Mouse (Mus musculus): ENCODE results near the gene Hist1h2br.
A peak's percentile ranks its signal among the peaks of the same experiment; 100 is the strongest.
"Not testable (repeated sequence)": the region's sequence is repeated elsewhere in the genome, so short reads cannot be mapped to it uniquely, and the experiment has no call there.

The Hist1h2br gene

DNA sequence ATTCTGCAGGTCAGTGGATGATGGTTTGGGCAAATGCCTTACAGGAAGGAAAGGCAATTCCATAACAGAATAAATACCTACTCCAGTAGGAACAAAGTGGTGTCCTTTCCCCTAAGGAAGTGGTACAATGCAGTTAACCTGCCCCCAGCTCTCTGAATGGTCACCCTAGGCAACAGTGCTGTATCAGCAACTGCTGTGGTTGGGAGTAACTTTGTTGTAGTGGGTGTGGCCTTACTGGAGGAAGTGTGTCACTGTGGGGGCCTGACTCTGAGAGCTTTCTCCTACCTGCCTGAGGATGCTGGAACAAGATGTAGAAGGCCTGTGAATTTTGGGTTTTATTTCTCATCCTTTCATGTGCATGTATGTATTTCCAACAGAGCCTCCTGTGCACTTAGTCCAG is 12.8 kb downstream of the Hist1h2br start:
- DNase-seq (ENCODE audit: low spot score in 2 of 2) = not testable (repeated sequence)

DNA sequence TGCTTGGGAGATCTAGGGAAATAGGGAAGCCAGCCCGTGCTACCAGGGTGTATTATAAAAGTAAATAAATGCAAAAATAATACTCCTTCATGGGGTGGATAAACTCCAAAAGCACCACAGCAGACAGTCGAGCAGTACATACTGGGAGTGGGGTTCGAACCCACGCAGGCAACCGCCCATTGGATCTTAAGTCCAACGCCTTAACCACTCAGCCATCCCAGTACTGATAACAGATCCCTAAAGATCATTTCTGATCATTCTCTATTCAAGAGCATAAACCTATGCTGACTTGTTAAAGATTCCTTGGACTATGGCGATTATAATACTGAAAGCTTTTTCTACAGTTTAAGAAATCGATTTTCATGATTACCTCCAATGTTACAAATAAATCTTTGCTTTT is 14.3 kb downstream of the Hist1h2br start:
- DNase-seq (ENCODE audit: low spot score in 2 of 2) = no peak

DNA sequence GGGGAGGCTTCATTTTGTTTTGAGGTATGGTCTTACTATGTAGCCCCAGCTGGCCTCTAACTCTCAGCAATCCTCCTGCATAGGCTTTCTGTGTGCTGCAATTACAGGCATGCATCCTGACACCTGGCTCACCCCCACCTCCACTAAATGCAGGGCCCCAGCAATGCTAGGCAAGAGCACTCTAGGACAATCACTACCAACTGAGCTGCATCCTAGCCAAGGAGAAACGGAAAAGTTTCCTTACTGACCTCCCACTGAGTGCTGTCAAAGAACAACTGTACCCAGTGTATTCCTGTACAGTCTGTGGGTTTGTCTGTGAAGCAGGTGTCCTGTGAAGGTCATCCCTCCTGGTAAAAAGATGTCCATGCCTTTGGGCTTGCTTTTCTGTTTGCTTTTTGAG is 17.2 kb downstream of the Hist1h2br start:
- not testable (repeated sequence) for DNase-seq (ENCODE audit: low spot score in 2 of 2)

DNA sequence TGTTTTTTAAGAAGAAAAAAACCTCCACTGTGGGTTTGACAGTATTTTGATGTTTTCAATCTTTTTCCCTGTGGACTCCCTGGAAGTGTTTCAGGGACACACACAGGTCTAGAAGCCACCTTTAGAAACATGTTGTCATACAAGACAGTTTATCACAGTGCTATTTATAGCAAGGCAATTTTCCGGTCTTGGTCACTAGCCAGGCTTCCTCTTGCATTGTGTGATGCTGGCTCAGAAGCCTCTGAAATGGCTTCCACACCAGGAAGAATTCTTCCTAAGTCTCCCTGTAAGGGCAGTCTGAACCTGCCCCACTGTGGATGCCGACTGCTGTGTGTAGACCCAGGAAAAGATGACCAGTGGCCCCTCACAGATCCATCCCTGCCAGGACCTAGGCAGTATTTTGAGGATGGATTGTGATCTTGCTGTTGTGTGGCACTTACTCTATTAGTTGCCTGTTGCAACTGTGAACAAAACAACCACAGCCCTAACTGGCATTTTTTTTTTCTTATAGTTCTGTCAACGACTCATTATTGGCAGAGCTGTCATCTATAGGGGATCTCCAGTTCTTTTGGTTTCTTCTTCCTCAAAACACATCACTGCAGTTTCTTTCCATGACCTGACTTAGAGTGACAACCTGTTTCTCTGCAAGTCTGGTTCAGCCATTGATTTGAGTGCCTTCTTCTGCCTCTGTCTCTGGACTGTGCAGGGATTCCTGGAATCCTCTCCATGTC is 18.8 kb downstream of the Hist1h2br start:
- DNase-seq (ENCODE audit: low spot score in 2 of 2) = no peak

DNA sequence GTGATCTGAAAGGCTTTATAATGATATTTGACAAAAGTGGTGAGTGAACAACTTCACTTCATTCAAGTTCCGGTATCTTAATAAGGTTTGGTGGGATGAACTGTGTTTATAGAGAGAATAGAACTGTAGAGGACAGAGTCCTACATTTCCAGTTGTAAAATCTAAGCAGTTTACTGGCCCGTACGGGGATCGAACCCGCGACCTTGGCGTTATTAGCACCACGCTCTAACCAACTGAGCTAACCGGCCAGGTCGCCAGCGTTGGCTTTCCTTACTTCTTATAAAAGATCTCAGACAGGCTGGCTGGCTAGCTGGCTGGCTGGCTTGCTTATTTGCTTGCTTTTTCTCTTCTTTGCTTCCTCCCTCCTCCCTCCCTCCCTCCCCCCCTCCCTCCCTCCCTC is 21.6 kb downstream of the Hist1h2br start:
- peak; percentile 61 to 71 for DNase-seq (ENCODE audit: low spot score in 2 of 2)

DNA sequence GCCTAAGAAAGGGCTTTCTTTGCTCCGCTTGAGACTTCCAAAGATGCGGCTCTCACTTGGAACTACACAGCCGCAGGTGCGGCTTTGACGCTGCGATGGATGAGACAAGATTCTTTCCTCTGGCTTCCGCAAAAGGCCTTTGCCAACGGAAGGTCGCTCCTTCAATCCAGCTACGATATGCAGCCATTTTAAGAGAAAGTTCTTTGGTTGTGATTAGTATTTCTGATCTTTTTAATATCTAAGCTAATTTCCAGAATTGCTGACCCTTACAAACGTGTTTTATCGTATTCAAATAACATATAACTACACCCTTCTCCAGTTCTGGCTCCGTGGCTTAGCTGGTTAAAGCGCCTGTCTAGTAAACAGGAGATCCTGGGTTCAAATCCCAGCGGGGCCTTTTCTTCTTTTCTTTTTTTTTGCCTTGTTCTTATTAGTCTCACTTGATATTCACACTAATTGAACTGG is 22.2 kb downstream of the Hist1h2br start:
- peak; percentile 22 to 25 for DNase-seq (ENCODE audit: low spot score in 2 of 2)

DNA sequence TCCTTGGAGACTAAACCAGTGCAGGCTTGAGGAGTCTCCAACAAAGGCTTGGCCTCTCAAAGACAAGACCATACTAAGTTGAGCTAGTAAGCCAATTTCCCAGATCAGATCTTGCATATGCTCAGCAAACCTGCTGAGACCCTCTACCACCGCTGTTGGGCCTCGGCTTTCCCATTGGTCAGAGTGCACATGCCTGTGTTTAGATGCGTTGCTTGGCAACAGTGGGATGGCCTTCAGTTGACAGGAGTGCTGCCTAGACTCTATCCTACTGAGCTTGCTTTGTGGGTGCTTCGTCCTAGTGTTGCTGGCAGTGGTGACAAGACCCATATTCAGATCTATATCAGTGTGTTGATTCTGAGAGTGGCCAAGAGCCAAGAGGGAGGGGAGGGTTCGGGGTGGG is 28.1 kb downstream of the Hist1h2br start:
- DNase-seq (ENCODE audit: low spot score in 2 of 2) = no peak

DNA sequence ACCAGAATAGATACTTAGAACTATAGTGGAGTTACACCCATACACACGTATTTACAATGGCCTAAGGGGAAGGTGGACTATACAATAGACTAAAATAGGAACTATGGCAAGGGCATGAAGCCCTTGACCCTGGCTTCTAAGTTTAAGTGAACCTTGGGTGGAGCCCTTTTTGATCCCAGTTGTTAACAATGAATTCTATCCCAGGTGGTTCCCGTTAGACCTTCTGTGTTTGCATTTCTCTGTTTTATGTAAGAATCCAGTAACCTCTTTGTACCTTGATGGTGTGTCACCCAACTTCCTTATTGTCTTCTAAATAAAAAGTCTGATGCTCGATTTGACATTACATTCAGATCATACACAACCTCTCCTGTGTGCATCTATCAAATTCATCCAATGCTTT is 32.0 kb downstream of the Hist1h2br start:
- not testable (repeated sequence) for DNase-seq (ENCODE audit: low spot score in 2 of 2)

DNA sequence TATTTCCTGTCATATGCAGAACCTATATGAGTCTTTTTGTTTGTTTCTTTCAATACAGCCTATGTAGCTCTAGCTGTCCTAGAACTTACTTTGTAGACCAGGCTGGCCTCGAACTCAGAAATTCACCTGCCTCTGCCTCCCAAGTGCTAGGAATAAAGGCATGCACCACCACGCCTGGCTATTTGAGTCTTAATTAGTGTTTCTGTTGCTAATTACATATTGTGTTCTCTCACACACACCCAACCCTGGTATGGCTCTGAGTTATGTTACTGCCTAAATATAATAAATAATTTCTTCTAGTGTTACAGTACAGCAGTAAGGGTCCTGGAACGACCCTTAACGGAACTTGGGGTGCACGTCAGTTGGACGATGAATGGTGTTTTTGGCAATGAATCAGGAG is 47.2 kb downstream of the Hist1h2br start:
- no peak for DNase-seq (ENCODE audit: low spot score in 2 of 2)

DNA sequence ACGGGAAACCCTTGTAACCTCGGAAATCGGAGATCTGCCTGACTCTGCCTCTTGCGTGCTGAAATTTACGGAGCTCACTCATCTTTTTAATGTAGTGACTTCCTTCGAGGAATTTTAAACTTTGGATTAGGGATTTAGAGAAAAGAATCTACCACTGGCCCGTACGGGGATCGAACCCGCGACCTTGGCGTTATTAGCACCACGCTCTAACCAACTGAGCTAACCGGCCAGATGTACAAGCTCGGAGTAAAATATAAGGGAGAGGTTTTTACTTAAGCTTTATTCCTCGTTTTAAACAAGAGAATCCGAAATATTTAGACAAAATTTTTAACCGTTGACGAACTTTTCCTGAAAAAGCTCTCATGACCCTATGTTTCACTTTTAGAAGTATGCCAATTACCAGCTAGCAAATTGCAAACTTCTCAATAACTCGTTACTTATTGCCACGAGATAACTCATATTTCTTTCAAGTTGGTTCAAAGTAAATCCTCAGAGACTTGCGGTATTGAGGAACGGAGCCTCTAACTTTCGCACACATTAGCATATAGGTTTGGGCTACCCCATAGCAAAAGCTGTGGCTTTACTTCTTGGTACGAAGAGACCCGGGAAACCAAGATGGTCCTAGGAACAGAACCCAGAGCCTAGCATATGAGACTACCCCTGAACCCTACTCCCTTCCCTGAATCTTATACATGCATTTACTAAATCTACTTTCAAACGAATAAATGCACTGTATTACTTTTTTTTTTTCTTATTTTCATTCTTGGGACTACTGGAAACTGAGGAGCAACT is 48.5 kb downstream of the Hist1h2br start:
- peak in 1 of 2 experiments; percentile 3 for DNase-seq (ENCODE audit: low spot score in 2 of 2)

DNA sequence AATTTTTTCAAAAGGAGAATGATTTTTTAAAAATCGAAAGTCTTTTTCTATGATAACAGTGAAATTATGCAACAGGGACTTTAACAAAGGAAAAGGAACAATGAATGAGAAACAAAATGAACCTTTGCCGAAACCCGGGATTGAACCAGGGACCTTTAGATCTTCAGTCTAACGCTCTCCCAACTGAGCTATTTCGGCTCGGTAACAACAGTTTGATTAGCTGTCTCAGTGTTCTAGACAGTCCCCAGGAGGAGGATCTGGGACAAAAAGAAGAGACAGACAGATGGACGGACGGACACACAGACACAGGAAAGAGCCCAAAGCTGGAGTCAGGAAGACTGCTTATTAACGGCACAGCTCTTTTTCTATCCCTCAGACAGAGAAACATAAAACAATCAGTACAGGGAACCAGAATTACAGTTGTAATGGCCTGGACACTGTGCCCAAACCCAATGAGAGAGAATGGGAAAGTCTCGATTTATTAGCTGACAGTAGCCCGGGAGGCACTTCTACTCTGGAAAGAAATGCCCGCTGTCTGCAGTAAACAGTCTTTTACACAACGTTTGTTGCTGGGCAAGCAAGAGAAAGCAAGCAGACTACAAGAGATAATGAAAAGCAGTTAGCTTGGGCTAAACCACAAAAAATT is 49.3 kb downstream of the Hist1h2br start:
- DNase-seq (ENCODE audit: low spot score in 2 of 2) = peak; percentile 4

DNA sequence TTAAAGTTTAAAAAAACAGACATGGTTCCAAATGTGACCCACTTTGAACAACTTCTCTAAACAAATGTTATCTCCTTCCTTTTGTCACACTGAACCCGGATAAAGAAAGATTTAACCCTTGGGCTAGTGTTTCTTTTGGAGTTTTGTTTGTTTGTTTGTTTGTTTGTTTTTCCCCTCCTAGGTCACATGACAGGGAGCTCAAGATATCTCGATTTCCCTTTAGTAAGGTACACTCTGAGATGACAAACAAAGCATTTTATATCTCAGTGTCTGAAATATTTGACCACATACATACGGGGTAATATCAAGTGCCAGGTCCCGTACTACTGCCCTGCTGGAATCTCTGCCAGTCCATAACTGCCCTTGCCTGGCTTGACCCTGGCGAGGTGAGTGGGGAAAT is 49.9 kb downstream of the Hist1h2br start:
- DNase-seq (ENCODE audit: low spot score in 2 of 2) = no peak

DNA sequence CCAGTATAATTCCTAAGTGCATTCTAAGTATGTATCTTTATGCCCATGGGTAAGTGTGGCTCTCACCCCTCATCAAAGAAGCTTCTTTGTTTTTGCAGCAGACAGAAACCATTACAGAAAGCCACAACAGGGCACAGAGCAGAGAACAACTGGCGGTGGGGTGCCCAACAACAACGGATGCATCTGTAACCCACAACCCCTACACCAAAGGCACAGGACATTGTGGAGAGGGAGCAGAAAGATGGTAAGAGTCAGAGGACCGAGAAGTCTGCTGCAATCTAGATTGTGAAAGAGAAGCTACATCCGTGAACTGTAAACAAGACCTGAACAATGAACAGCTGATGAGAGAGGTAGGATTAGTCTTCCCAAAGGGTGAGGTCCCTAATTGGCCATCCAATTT is 51.0 kb downstream of the Hist1h2br start:
- DNase-seq (ENCODE audit: low spot score in 2 of 2) = no peak
